Mouse (Mus musculus): Measurements from ENCODE around the gene Dvl3. TPM values are rescaled to one million over a fixed set of nuclear protein-coding genes. Genes with fewer than 3 reads are reported as not detected.
"Not testable (repeated sequence)": the region's sequence is repeated elsewhere in the genome, so short reads cannot be mapped to it uniquely, and the experiment has no call there.

Dvl3 gene
- 10 to 100 TPM; 50.6 to 55.9 (median 54.9) TPM for total RNA-seq (2022)

- peak; percentile 62 to 85 for DNase-seq (ENCODE audit: low spot score in 2 of 2)
These were observed at the start of gene Dvl3 for GRCm38 (mm10) chr16:20516726-20517201. Dvl3 (plus strand) TSS chr16:20516982.

GRCm38 (mm10) chr16:20470981-20471380 is 45.8 kb upstream of the Dvl3 start:
- DNase-seq (ENCODE audit: low spot score in 2 of 2), result no peak

- DNase-seq (ENCODE audit: low spot score in 2 of 2), result no peak
These were observed 45.1 kb upstream of the Dvl3 start for GRCm38 (mm10) chr16:20471686-20472085.

GRCm38 (mm10) chr16:20473748-20474147 is 43.0 kb upstream of the Dvl3 start:
- DNase-seq (ENCODE audit: low spot score in 2 of 2), result no peak

GRCm38 (mm10) chr16:20474211-20474610 is 42.6 kb upstream of the Dvl3 start:
- DNase-seq (ENCODE audit: low spot score in 2 of 2), result no peak

GRCm38 (mm10) chr16:20474786-20475185 is 42.0 kb upstream of the Dvl3 start:
- no peak for DNase-seq (ENCODE audit: low spot score in 2 of 2)

- no peak for DNase-seq (ENCODE audit: low spot score in 2 of 2)
These were observed 41.4 kb upstream of the Dvl3 start for GRCm38 (mm10) chr16:20475335-20475734.

GRCm38 (mm10) chr16:20476857-20477256 is 39.9 kb upstream of the Dvl3 start:
- no peak for DNase-seq (ENCODE audit: low spot score in 2 of 2)

- DNase-seq (ENCODE audit: low spot score in 2 of 2), result no peak
These were observed 39.5 kb upstream of the Dvl3 start for GRCm38 (mm10) chr16:20477270-20477669.

GRCm38 (mm10) chr16:20478504-20478903 is 38.3 kb upstream of the Dvl3 start:
- no peak for DNase-seq (ENCODE audit: low spot score in 2 of 2)

GRCm38 (mm10) chr16:20479026-20479760 is 37.6 kb upstream of the Dvl3 start:
- DNase-seq (ENCODE audit: low spot score in 2 of 2), result not testable (repeated sequence)

- no peak for DNase-seq (ENCODE audit: low spot score in 2 of 2)
These were observed 36.7 kb upstream of the Dvl3 start for GRCm38 (mm10) chr16:20480115-20480514.

GRCm38 (mm10) chr16:20481746-20482145 is 35.0 kb upstream of the Dvl3 start:
- DNase-seq (ENCODE audit: low spot score in 2 of 2), result no peak

- DNase-seq (ENCODE audit: low spot score in 2 of 2), result not testable (repeated sequence)
These were observed 33.1 kb upstream of the Dvl3 start for GRCm38 (mm10) chr16:20483716-20484115.

GRCm38 (mm10) chr16:20485061-20485460 is 31.7 kb upstream of the Dvl3 start:
- no peak for DNase-seq (ENCODE audit: low spot score in 2 of 2)

- no peak for DNase-seq (ENCODE audit: low spot score in 2 of 2)
These were observed 30.7 kb upstream of the Dvl3 start for GRCm38 (mm10) chr16:20486048-20486447.

- DNase-seq (ENCODE audit: low spot score in 2 of 2), result no peak
These were observed 28.6 kb upstream of the Dvl3 start for GRCm38 (mm10) chr16:20488151-20488550.

GRCm38 (mm10) chr16:20488751-20489150 is 28.0 kb upstream of the Dvl3 start:
- DNase-seq (ENCODE audit: low spot score in 2 of 2), result not testable (repeated sequence)

- no peak for DNase-seq (ENCODE audit: low spot score in 2 of 2)
These were observed 27.5 kb upstream of the Dvl3 start for GRCm38 (mm10) chr16:20489233-20489632.

GRCm38 (mm10) chr16:20490581-20490980 is 26.2 kb upstream of the Dvl3 start:
- no peak for DNase-seq (ENCODE audit: low spot score in 2 of 2)

GRCm38 (mm10) chr16:20491301-20491700 is 25.5 kb upstream of the Dvl3 start:
- no peak for DNase-seq (ENCODE audit: low spot score in 2 of 2)

- no peak for DNase-seq (ENCODE audit: low spot score in 2 of 2)
These were observed 23.3 kb upstream of the Dvl3 start for GRCm38 (mm10) chr16:20493452-20493851.
